Mouse (Mus musculus) ES-E14 (cell line): ENCODE data around the gene Crk. TPM values are rescaled to one million over a fixed set of nuclear protein-coding genes. Genes with fewer than 3 reads are reported as not detected.
A peak's percentile ranks its signal among the peaks of the same experiment; 100 is the strongest.

ENCODE experiments used
- DNase-seq: peaks from one replicate; pipeline ENCODE4 v3.0.0-alpha.2; 2013; ENCODE audit warnings: low read depth, low spot score
- H3K27ac ChIP-seq: 2 replicates; pipeline ENCODE4 v1.5.1; 2012; ENCODE audit warnings: low read depth, mild to moderate bottlenecking, low read length, moderate library complexity, mixed read lengths; ENCODE audit not compliant: poor library complexity, insufficient read depth, severe bottlenecking
- H3K36me3 ChIP-seq: 2 replicates; pipeline ENCODE4 v1.6.1; 2012; ENCODE audit warnings: mild to moderate bottlenecking, low read length, moderate library complexity, mixed read lengths; ENCODE audit not compliant: control insufficient read depth, poor library complexity, insufficient read depth, severe bottlenecking
- H3K4me1 ChIP-seq, 2 experiments: fragments of 150-350 bp in 1 of 2; sonication (generic) in 1 of 2; 2 replicates each; pipeline ENCODE4 v1.6.1; 2012; ENCODE audit warnings: low read length in 2 of 2, mild to moderate bottlenecking in 1 of 2, mixed read lengths in 1 of 2; ENCODE audit not compliant: control insufficient read depth in 2 of 2, insufficient read depth in 2 of 2, poor library complexity in 1 of 2
- H3K4me3 ChIP-seq, 2 experiments: fragments of 150-350 bp in 1 of 2; sonication (generic) in 1 of 2; 2 replicates each; pipeline ENCODE4 v1.5.1; 2012; ENCODE audit warnings: low read length in 2 of 2, low read depth in 1 of 2, mild to moderate bottlenecking in 1 of 2, mixed read lengths in 1 of 2; ENCODE audit not compliant: insufficient read depth in 1 of 2, poor library complexity in 1 of 2, severe bottlenecking in 1 of 2
- H3K9ac ChIP-seq: 2 replicates; pipeline ENCODE4 v1.6.1; 2012; ENCODE audit warnings: low read depth, mild to moderate bottlenecking, low read length, mixed read lengths; ENCODE audit not compliant: poor library complexity, insufficient read depth, severe bottlenecking
- H3K9me3 ChIP-seq: fragments of 150-350 bp; sonication (generic); 2 replicates; pipeline ENCODE4 v1.6.1; 2012; ENCODE audit warnings: low read depth, mild to moderate bottlenecking, low read length; ENCODE audit not compliant: control insufficient read depth, insufficient read depth
- CHD2 ChIP-seq: IDR thresholded peaks from 2 replicates; pipeline ENCODE4 v1.6.1; 2014; ENCODE audit warnings: mild to moderate bottlenecking, low read depth, low read length, inconsistent platforms
- HCFC1 ChIP-seq: IDR thresholded peaks from 2 replicates; pipeline ENCODE4 v1.6.1; 2012; ENCODE audit warnings: low read length, inconsistent platforms, borderline replicate concordance; ENCODE audit not compliant: insufficient read depth
- MAFK ChIP-seq: IDR thresholded peaks from 2 replicates; pipeline ENCODE4 v1.6.1; 2014; ENCODE audit warnings: mild to moderate bottlenecking, low read depth, low read length, inconsistent platforms; ENCODE audit not compliant: insufficient read depth
- ZC3H11A ChIP-seq: IDR thresholded peaks from 2 replicates; pipeline ENCODE4 v1.6.1; 2012; ENCODE audit warnings: low read depth, mild to moderate bottlenecking, inconsistent platforms, low read length, borderline replicate concordance
- ZNF384 ChIP-seq: IDR thresholded peaks from 2 replicates; pipeline ENCODE4 v1.6.1; 2012; ENCODE audit warnings: low read depth, low read length, inconsistent platforms
- in situ Hi-C, 2 experiments: fragments of 600-800 bp; cut with MboI; formaldehyde crosslinking; loops; one replicate each; pipeline ENCODE4 v1.15.1; 2025; ENCODE audit warnings: low sequenced_read_pairs in 2 of 2, inconsistent platforms in 1 of 2; ENCODE audit not compliant: unreplicated experiment in 2 of 2
- total RNA-seq: library from RNA; depleted of rRNA; stranded (reverse); fragments of 300-350 nt; gene quantifications from 2 replicates; pipeline ENCODE4 v1.2.3, GENCODE M21; 2012

Crk gene
- total RNA-seq, 1 experiment: 71.3 TPM

GRCm38 (mm10) chr11:75658311-75658710 is 20.7 kb upstream of the Crk start:
- H3K36me3 ChIP-seq: peaks cover 52% of the 10 kb centered on the region
- no peak for DNase-seq
- TF ChIP-seq MAFK: no peak
- no peak for TF ChIP-seq HCFC1
- TF ChIP-seq ZNF384: no peak
- no peak for TF ChIP-seq ZC3H11A
- TF ChIP-seq CHD2: no peak
- peaks cover 8 to 18% of the 10 kb centered on the region in 2 experiments; a peak in 3 of 4 replicates for H3K4me1 ChIP-seq
- H3K9me3 ChIP-seq: no peaks in the 10 kb centered on the region
- H3K27ac ChIP-seq: no peak overlapping the region
- in situ Hi-C loops: no loop called here
- no peak overlapping the region for H3K9ac ChIP-seq
- no peak overlapping the region for H3K4me3 ChIP-seq

DNA sequence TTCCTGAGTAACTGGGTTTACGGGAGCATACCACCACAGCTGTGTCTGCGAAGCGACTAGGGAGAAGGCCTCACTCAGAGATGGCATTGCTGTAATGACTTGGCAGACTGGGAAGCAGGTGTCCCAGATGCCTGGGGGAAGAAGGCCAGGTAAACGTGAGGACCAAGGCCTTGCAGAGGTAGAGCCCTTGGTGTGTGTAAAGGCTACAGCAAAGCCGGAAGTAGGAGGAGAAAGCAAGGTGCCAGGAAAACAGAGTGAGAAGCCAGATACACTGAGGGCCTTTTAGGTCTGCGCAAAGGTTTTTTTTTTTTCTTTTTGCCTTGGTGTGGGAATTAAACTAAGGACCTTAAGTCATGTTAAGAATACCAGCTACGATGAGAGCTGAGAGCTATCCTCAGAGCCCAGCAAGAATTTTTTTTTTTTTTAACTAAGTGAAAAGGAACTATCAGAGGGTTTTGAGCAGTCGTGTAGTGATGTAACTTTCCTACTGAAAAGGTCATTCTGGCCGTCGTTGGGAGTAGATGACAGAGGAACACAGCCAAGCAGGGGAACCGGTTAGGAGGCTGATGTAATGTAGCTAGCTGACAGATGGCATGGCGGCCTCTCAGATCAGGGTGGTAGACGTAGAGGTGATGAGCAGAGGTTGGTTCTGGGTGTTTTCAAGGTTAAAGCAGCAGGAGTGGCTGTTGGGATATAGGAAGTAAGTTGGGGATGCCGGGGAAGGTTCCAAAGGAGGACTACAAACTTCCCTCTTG is 19.9 kb upstream of the Crk start:
- DNase-seq: no peak
- Histone ChIP-seq H3K9ac (no peak overlapping the region), H3K27ac (no peak overlapping the region), H3K9me3 (no peaks in the 10 kb centered on the region), H3K4me3 (no peak overlapping the region), H3K4me1 (peaks cover 8 to 15% of the 10 kb centered on the region in 2 experiments; a peak in 3 of 4 replicates), H3K36me3 (peaks cover 52% of the 10 kb centered on the region)
- in situ Hi-C loops: no loop called here
- TF ChIP-seq HCFC1 (no peak), MAFK (no peak), ZNF384 (no peak), CHD2 (no peak), ZC3H11A (no peak)

- no peak for DNase-seq
- TF ChIP-seq ZC3H11A (no peak), MAFK (no peak), ZNF384 (no peak), HCFC1 (no peak), CHD2 (no peak)
- Histone ChIP-seq H3K4me3 (no peak overlapping the region), H3K9ac (no peak overlapping the region), H3K36me3 (peaks cover 54% of the 10 kb centered on the region), H3K4me1 (peaks cover under 1 to 7% of the 10 kb centered on the region in 2 experiments; a peak in 2 of 4 replicates), H3K27ac (peak overlapping the region; percentile 25; the same call in 1 of the 2 replicates), H3K9me3 (no peaks in the 10 kb centered on the region)
- in situ Hi-C loops: no loop called here
These were observed 18.9 kb upstream of the Crk start for GRCm38 (mm10) chr11:75660081-75660590.

GRCm38 (mm10) chr11:75660941-75661800 is 17.9 kb upstream of the Crk start:
- H3K27ac ChIP-seq: no peak overlapping the region
- in situ Hi-C loops: no loop called here
- no peak overlapping the region for H3K9ac ChIP-seq
- H3K36me3 ChIP-seq: peaks cover 61% of the 10 kb centered on the region
- H3K4me1 ChIP-seq: peaks cover 0 to 6% of the 10 kb centered on the region in 2 experiments; a peak in 1 of 4 replicates
- H3K4me3 ChIP-seq: no peak overlapping the region
- DNase-seq: no peak
- no peaks in the 10 kb centered on the region for H3K9me3 ChIP-seq
- TF ChIP-seq ZNF384 (no peak), HCFC1 (no peak), ZC3H11A (no peak), MAFK (no peak), CHD2 (no peak)
